ENCODE assay signal across 10 mouse cellular contexts in genomic region chr11:35202332-35202731, GRCm38 (mm10).
"Had no signal": no experiment of that assay in that cellular context is flagged by ENCODE, and none has a peak within 500 bp of the region (broad histone marks: within the 10 kb centered on the region; RNA-seq: fewer than 3 reads in every experiment).

No protein-coding gene starts in this region.

- H3K4me3 ChIP-seq: left cerebral cortex, adult 2 months; limb, embryonic 15.5 days; liver, embryonic 12.5 days had no signal

- H3K9ac ChIP-seq: limb, embryonic 15.5 days; liver, embryonic 12.5 days; lung, embryonic 14.5 days had no signal

- H3K9me3 ChIP-seq: limb, embryonic 15.5 days; liver, embryonic 12.5 days had no signal

- DNase-seq: kidney, adult 18-20 months; kidney, postnatal 10 days; kidney, postnatal 4 days; lung, postnatal 36 days; thymus, adult 2 months; thymus, postnatal 25 days had no signal

- H3K36me3 ChIP-seq: limb, embryonic 15.5 days; liver, embryonic 12.5 days had no signal

- ATAC-seq: liver, embryonic 12.5 days had no signal

- H3K4me2 ChIP-seq: limb, embryonic 15.5 days; liver, embryonic 12.5 days; lung, embryonic 14.5 days had no signal

- H3K27me3 ChIP-seq: limb, embryonic 15.5 days had no signal

- H3K4me1 ChIP-seq: liver, embryonic 12.5 days had no signal

- H3K27ac ChIP-seq: left cerebral cortex, adult 2 months; limb, embryonic 15.5 days; liver, embryonic 12.5 days had no signal
